Mouse (Mus musculus) embryonic facial prominence, embryonic 12.5 days (tissue): ENCODE results near the gene Rfng. TPM values are rescaled to one million over a fixed set of nuclear protein-coding genes. Genes with fewer than 3 reads are reported as not detected.

Experiments
- ATAC-seq: fragments of 200-750 bp; cut with Nextera tagmentation; 2 replicates; pipeline ENCODE4 v1.8.0; 2017; ENCODE audit not compliant: insufficient number of reproducible peaks, insufficient read depth, low FRiP score, low TSS enrichment
- H3K27ac ChIP-seq: fragments of 300-500 bp; sonication (generic); 2 replicates; pipeline ENCODE4 v1.5.1; 2016; ENCODE audit warnings: mild to moderate bottlenecking
- H3K27me3 ChIP-seq: fragments of 300-500 bp; sonication (generic); 2 replicates; pipeline ENCODE4 v1.6.1; 2016; ENCODE audit warnings: mild to moderate bottlenecking, moderate library complexity
- H3K36me3 ChIP-seq: fragments of 300-500 bp; sonication (generic); 2 replicates; pipeline ENCODE4 v1.6.1; 2016; ENCODE audit warnings: mild to moderate bottlenecking
- H3K4me1 ChIP-seq: fragments of 300-500 bp; sonication (generic); 2 replicates; pipeline ENCODE4 v1.6.1; 2016
- H3K4me2 ChIP-seq: fragments of 300-500 bp; sonication (generic); replicated peaks from 2 replicates; pipeline ENCODE4 v1.6.1; 2016; ENCODE audit warnings: mild to moderate bottlenecking, moderate library complexity
- H3K4me3 ChIP-seq: fragments of 300-500 bp; sonication (generic); 2 replicates; pipeline ENCODE4 v1.5.1; 2016; ENCODE audit warnings: mild to moderate bottlenecking
- H3K9ac ChIP-seq: fragments of 300-500 bp; sonication (generic); 2 replicates; pipeline ENCODE4 v1.6.1; 2016; ENCODE audit warnings: mild to moderate bottlenecking, moderate library complexity
- H3K9me3 ChIP-seq: fragments of 300-500 bp; sonication (generic); 2 replicates; pipeline ENCODE4 v1.6.1; 2016; ENCODE audit warnings: mild to moderate bottlenecking, moderate library complexity
- WGBS: fragments of 180-500 bp; shearing (Covaris S2); methylation state at CpG from one replicate; pipeline ENCODE4 v1.1.7; 2016; 5-methylcytosine and 5-hydroxymethylcytosine counted together
- polyA plus RNA-seq: library from polyadenylated mRNA; unstranded; fragments of >200 nt; fragmentation: Nextera tagmentation; extraction: Ambion mirVana; gene quantifications from 2 replicates; pipeline ENCODE4 v1.2.1, GENCODE M21; 2016

Rfng gene
- polyA plus RNA-seq, 1 experiment from 2014 or later, result 47.0 TPM

- no peak for ATAC-seq
- Histone ChIP-seq H3K36me3 (peaks cover 54% of the 10 kb centered on the region), H3K4me3 (no peak overlapping the region), H3K27me3 (no peaks in the 10 kb centered on the region), H3K27ac (no peak overlapping the region), H3K9me3 (no peaks in the 10 kb centered on the region), H3K4me2 (no peak overlapping the region), H3K9ac (no peak overlapping the region), H3K4me1 (no peaks in the 10 kb centered on the region)
- 87% methylated on average over 7 of the region's 7 CpGs for WGBS
Measured at GRCm38 (mm10) chr11:120805375-120806298, 21.6 kb upstream of the Rfng start.

DNA sequence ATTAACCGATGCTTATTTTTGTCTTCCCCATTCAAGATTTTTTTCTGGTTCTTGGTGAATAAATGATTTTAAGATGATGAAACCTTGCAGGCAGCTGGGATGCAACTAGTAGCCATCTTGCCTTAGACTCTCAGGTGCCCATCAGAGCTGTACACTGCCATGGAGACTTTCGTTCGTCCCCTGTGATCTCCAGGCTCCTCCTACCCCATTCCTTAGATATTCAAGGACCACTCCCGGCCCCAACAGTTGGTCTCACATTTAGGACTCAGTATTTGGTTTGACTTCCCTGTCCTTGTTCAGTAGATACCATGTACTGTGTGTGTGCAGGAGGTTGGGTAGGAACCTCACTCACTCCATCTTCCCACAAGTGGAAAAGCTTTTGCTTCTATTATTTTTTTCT, 20.8 kb upstream of the Rfng start:
- no peaks in the 10 kb centered on the region for H3K27me3 ChIP-seq
- H3K4me3 ChIP-seq, result no peak overlapping the region
- no peak overlapping the region for H3K4me2 ChIP-seq
- WGBS, result 72% methylated on average over 4 of the region's 4 CpGs
- peaks cover 5% of the 10 kb centered on the region; the same call in 1 of the 2 replicates for H3K4me1 ChIP-seq
- H3K36me3 ChIP-seq, result peaks cover 45% of the 10 kb centered on the region
- no peak overlapping the region for H3K9ac ChIP-seq
- no peaks in the 10 kb centered on the region for H3K9me3 ChIP-seq
- H3K27ac ChIP-seq, result no peak overlapping the region
- ATAC-seq, result no peak

DNA sequence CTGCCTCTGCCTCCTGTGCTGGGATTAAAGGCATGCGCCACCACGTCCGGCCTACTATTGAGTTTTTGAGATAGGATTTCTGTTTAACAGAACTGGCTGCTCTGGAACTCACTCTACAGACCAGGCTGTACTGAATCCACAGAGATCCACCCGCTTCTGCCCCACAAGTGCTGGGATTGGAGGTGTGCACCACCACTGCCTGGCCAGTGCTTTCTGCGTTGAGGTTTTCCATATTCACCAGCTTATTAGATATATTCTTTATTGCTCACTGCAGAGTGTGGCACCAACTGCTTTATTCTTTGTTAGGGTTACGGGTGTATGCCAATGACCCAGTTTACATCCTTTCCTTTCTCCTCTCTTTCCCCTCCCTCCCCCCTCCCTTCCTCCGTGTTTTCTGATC, 20.3 kb upstream of the Rfng start:
- Histone ChIP-seq H3K4me1 (peaks cover 5% of the 10 kb centered on the region; the same call in 1 of the 2 replicates), H3K9ac (no peak overlapping the region), H3K27me3 (no peaks in the 10 kb centered on the region), H3K4me2 (no peak overlapping the region), H3K4me3 (no peak overlapping the region), H3K27ac (no peak overlapping the region), H3K36me3 (peaks cover 40% of the 10 kb centered on the region), H3K9me3 (no peaks in the 10 kb centered on the region)
- no peak for ATAC-seq
- 79% methylated on average over 7 of the region's 7 CpGs for WGBS

GRCm38 (mm10) chr11:120800061-120800904, 16.3 kb upstream of the Rfng start:
- Histone ChIP-seq H3K9ac (no peak overlapping the region), H3K27ac (no peak overlapping the region; the same call in 1 of the 2 replicates), H3K4me3 (no peak overlapping the region), H3K36me3 (0 out of 2 replicates have a peak, but pooled peaks cover under 1% of the 10 kb centered on the region), H3K9me3 (no peaks in the 10 kb centered on the region), H3K4me2 (0 out of 2 replicates have a peak overlapping the region, but pooled peaks have one; percentile 4), H3K27me3 (no peaks in the 10 kb centered on the region), H3K4me1 (peaks cover 8% of the 10 kb centered on the region)
- WGBS, result 13% methylated on average over 10 of the region's 10 CpGs
- ATAC-seq, result 0 out of 2 replicates have a peak, but pooled peaks have one; percentile 49

DNA sequence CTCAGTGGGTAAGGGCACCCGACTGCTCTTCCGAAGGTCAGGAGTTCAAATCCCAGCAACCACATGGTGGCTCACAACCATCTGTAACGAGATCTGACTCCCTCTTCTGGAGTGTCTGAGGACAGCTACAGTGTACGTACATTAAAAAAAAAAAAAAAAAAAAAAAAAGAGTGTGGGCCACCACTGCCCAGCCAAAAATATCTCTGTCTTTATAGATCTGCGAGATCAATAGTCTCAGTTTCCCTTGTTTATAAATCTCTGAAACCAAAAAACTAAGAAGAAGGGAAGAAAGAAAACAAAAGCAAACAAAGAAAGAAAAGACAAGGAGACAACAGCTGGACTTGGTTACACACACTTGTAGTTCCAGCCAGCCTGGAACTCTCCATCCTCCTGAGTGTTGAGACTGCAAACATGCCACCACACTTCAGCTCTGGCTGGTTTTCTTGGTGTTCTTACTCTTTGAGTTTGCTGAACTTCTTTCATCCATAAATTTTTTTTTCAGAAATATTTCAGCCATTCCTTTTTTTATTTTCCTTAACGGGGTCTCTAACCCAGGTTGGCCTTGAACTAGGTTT, 15.4 kb upstream of the Rfng start:
- no peak overlapping the region; the same call in 1 of the 2 replicates for H3K27ac ChIP-seq
- 67% methylated on average over 6 of the region's 6 CpGs for WGBS

GRCm38 (mm10) chr11:120798244-120798643, 14.2 kb upstream of the Rfng start:
- H3K27ac ChIP-seq, result no peak overlapping the region
- no peak for ATAC-seq
- no peak overlapping the region for H3K4me2 ChIP-seq
- no peaks in the 10 kb centered on the region for H3K27me3 ChIP-seq
- 92% methylated on average over 3 of the region's 3 CpGs for WGBS
- H3K9me3 ChIP-seq, result no peaks in the 10 kb centered on the region
- H3K36me3 ChIP-seq, result peaks cover 12% of the 10 kb centered on the region
- H3K4me3 ChIP-seq, result no peak overlapping the region
- H3K9ac ChIP-seq, result no peak overlapping the region
- peaks cover 16% of the 10 kb centered on the region for H3K4me1 ChIP-seq

More for the DNA sequence above, 15.4 kb upstream of the Rfng start:
- no peak overlapping the region for H3K9ac ChIP-seq
- H3K4me3 ChIP-seq, result no peak overlapping the region
- H3K4me2 ChIP-seq, result no peak overlapping the region
- peaks cover 16% of the 10 kb centered on the region for H3K4me1 ChIP-seq
- ATAC-seq, result no peak
- no peaks in the 10 kb centered on the region for H3K9me3 ChIP-seq
- H3K36me3 ChIP-seq, result peaks cover under 1% of the 10 kb centered on the region; the same call in 1 of the 2 replicates
- H3K27me3 ChIP-seq, result no peaks in the 10 kb centered on the region

GRCm38 (mm10) chr11:120796614-120796946, 12.6 kb upstream of the Rfng start:
- 32% methylated on average over 8 of the region's 8 CpGs for WGBS
- Histone ChIP-seq H3K4me3 (peak overlapping the region; percentile 99), H3K4me2 (peak overlapping the region; percentile 37), H3K4me1 (peaks cover 16% of the 10 kb centered on the region), H3K36me3 (peaks cover 29% of the 10 kb centered on the region), H3K27ac (peak overlapping the region; percentile 66), H3K27me3 (no peaks in the 10 kb centered on the region), H3K9me3 (no peaks in the 10 kb centered on the region), H3K9ac (no peak overlapping the region; the same call in 1 of the 2 replicates)
- ATAC-seq, result no peak

DNA sequence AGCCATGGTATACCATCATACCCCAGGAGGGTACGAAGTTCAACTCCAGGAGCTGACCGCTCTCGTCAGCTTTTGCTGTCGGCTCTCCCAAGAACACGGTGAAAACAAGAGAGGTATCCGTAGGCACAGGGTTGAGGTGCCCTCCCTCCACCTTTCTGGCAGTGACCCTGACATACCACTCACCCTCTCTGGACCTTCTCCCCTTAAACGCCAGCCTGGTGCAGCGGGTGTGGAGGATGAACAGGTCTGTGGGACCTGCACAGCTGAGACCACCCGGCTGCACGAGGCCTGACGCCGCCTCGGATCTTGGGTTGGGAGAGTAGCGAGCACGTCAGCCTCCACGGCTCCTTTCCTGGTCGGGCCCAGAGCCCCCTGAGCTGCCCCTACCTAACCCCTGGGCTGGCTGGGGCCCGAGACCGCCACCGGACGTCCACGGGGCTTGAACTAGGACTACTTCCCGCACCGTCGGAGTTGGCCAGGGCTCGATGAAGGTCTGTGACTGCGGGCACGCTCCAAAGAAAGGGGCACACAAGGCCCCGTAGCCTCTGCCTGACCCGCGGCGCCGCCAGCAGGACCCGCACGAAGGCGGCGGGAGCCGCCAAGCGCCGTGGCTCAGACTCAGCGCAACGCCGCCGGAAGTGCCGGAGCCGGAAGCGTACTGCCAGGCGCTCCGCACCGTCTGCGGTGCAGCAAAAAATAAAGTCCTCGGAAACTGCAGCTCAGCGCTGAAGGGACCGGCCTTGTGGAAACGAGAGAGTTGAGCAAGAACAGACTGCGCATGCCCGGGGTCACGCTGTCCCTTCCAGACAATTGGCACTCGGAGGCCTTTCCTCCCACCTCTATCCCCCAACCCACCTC, 12.0 kb upstream of the Rfng start, which contains the start of gene Dus1l:
Gene Dus1l (minus strand): TSS at position 648 of the 858 bp plus-strand sequence.
- Histone ChIP-seq H3K9me3 (no peaks in the 10 kb centered on the region), H3K4me1 (peaks cover 16% of the 10 kb centered on the region), H3K27ac (peak within 1 kb of the TSS; percentile 66), H3K4me2 (peak within 1 kb of the TSS; percentile 99), H3K4me3 (peak within 1 kb of the TSS; percentile 99), H3K9ac (peak within 1 kb of the TSS; percentile 98), H3K36me3 (peaks cover 35% of the 10 kb centered on the region), H3K27me3 (no peaks in the 10 kb centered on the region)
- ATAC-seq, result peak; percentile 67
- 2% methylated on average over 59 of the region's 59 CpGs for WGBS

GRCm38 (mm10) chr11:120792652-120793051, 8.6 kb upstream of the Rfng start:
- 92% methylated on average over 9 of the region's 9 CpGs for WGBS
- Histone ChIP-seq H3K9me3 (no peaks in the 10 kb centered on the region), H3K27ac (no peak overlapping the region), H3K27me3 (no peaks in the 10 kb centered on the region), H3K36me3 (peaks cover 63% of the 10 kb centered on the region), H3K4me2 (no peak overlapping the region), H3K4me1 (peaks cover 12% of the 10 kb centered on the region), H3K9ac (no peak overlapping the region), H3K4me3 (no peak overlapping the region)
- no peak for ATAC-seq

DNA sequence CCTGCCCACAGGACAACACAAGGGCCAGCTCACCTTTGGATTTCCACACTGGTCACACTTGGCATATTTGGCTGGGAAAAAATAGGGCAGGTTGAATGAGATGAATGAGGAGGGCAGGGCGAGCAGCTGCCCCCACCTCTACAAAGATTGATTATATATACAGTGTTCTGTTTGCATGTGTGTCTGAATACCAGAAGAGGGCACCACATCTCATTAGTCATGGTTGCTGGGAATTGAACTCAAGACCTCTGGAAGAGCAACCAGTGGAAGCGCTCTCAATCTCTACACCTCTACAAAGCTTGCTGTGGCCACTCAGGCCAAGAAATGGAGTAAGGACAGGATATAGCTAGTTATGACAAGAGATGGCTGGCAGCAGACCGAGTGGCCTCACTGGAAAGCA, 5.8 kb upstream of the Rfng start:
- WGBS, result 82% methylated on average over 3 of the region's 3 CpGs
- no peak overlapping the region for H3K4me3 ChIP-seq
- no peak overlapping the region for H3K4me2 ChIP-seq
- peaks cover 10% of the 10 kb centered on the region for H3K4me1 ChIP-seq
- no peaks in the 10 kb centered on the region for H3K27me3 ChIP-seq
- no peaks in the 10 kb centered on the region for H3K9me3 ChIP-seq
- ATAC-seq, result no peak
- H3K27ac ChIP-seq, result no peak overlapping the region
- H3K36me3 ChIP-seq, result peaks cover 76% of the 10 kb centered on the region
- H3K9ac ChIP-seq, result no peak overlapping the region
